Mouse (Mus musculus) inflammation-experienced regulatory T-cells, adult 6 months (primary cell): ENCODE data around the gene Hsp90aa1. TPM values are rescaled to one million over a fixed set of nuclear protein-coding genes. Genes with fewer than 3 reads are reported as not detected.
A peak's percentile ranks its signal among the peaks of the same experiment; 100 is the strongest.
"Not testable (repeated sequence)": the region's sequence is repeated elsewhere in the genome, so short reads cannot be mapped to it uniquely, and the experiment has no call there.

Experiments
- ATAC-seq: one replicate; pipeline ENCODE4 v1.8.0; 2017
- polyA plus RNA-seq, 3 experiments: library from polyadenylated mRNA; unstranded; fragments of 100-300 nt; shearing (Covaris generic); gene quantifications; one replicate each; pipeline ENCODE4 v1.2.1; 2017

Hsp90aa1 gene
- polyA plus RNA-seq, 3 experiments from 2014 or later, result 173 to 271 (median 181) TPM

GRCm38 (mm10) chr12:110698523-110699170 lies 3.9 kb downstream of the Hsp90aa1 start:
- ATAC-seq, result no peak

- ATAC-seq, result no peak
These were observed 4.4 kb downstream of the Hsp90aa1 start for GRCm38 (mm10) chr12:110698080-110698479.

DNA sequence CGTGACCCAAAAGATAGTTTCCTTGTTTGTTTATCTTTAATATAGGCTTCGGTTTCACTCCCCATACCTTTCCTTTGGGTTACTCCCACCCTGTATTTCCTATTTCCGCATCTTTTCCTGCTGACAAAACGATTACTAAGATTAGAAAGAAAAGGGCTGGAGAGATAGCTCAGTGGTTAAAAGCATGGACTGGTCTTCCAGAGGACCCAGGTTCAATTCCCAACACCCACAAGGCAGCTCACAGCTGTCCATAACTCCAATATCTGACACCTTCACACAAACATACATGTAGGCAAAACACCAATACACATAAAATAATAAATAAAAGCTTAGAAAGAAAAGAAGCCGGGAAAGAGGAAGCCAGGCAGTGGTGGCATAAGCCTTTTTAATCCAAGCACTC lies 5.1 kb downstream of the Hsp90aa1 start:
- no peak for ATAC-seq

- no peak for ATAC-seq
These were observed 5.5 kb downstream of the Hsp90aa1 start for GRCm38 (mm10) chr12:110696975-110697400.

DNA sequence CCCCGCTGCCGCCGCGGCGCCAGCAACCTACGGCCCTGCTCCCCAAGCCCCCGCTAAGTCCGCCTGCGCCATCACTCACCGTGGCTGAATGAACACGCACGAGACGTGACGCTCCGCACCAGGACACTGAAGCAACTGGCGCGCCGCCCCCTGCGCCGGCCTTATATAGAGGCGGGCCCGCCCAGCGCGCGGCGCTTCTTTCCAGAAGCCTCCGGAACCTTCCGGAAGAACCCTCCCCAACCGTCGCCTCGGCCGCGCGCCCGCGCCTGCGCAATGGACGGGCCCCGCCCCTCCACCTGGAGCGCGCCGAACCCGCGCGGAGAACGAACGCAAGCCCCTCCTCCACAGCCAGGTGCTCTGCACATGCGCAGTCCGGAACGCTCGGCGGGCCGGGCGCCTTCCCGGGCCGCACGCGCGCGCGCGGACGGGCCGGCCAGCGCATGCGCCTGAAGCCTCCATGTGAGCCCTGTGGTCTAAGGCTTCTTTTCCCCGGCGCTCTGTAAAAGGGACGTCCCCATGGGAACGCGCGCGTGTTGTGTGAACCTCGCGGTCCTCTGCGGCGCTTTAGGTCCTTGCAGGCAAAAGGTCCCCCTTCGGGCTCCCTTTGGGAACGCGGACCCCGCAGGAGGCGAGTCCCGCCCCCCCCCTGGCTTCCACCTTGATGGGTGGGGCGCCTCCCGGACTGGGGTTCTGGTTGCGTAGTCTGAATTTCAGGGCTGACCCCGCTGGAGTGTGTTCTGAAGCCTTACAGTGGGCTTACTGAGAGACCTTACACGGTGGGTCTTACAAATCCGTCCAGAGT lies 6.2 kb downstream of the Hsp90aa1 start:
- peak; percentile 75 for ATAC-seq

DNA sequence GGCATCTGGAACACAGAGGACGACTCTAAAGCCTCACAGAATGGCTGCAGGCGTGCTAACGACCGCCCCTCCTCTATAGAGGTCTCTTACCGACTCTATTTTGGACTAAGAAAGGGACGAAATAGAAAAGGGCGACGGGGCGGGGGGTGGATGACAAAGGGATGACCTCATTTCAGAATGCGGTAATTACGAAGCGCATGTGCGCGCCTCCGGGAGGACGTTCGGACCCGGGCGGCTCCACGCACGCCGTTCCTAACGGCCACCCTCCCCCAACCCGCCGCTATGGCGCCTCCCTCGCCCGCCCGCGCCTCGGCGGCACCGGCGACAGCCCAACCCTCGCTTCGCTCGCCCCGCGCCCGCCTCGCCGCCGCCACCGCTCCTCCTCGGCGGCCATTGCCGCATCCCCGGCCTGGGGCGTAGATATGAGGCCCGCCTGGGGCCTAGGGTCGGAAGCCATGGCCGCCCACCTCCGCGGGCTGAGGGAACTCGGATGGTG lies 6.8 kb downstream of the Hsp90aa1 start:
- peak; percentile 29 for ATAC-seq

DNA sequence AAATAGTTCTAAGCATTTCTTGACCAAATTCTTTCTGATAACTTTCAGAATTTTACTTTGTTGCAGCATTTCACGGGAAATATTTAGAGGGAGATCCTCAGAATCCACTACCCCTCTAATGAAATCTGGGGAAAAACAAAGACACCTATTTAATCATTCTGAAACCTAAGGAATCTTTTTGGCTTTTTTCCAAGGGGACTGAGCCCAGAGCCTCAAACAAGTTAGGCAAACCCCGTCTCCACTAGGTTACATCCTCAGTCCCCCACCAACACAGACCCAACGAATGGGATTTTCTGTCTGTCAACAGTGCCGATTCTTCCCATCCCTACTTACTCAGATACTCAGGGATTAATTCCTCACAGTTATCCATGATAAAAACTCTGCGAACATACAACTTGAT lies 9.2 kb downstream of the Hsp90aa1 start:
- ATAC-seq, result not testable (repeated sequence)

DNA sequence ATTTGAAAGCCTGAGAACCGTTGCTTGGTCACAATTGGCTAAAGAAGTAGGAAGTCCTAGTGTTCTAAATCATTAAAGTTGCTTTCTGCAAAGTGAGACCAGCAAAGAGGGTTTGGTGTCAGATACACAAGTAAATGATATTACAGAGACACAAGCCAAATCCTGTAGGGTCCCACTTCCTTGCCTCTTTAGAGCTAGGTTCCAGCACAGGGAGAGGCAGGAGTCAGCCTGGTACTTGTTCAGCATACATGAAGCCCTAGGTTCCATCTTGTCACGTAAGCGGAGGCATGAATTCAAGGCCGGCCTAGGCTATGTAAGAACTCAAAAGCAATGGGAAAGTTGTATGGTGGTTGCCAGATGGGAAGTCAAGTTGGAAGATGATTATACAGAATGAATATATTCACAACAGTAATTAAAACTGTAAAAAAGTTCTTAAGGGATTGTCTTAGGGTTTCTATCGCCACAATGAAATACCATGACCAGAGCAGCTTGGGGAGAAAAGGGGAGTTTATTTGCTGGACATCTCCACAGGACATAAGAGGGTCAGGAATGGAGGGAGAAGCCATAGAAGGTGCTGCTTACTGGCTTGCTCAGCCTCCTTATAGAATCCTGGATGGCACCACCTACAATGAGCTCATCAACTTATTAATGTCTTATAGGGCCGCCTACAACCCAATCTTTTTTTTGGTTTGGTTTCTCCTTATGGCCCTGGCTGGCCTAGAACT lies 12.4 kb downstream of the Hsp90aa1 start:
- ATAC-seq, result no peak

GRCm38 (mm10) chr12:110688921-110689320 lies 13.6 kb downstream of the Hsp90aa1 start:
- ATAC-seq, result not testable (repeated sequence)

DNA sequence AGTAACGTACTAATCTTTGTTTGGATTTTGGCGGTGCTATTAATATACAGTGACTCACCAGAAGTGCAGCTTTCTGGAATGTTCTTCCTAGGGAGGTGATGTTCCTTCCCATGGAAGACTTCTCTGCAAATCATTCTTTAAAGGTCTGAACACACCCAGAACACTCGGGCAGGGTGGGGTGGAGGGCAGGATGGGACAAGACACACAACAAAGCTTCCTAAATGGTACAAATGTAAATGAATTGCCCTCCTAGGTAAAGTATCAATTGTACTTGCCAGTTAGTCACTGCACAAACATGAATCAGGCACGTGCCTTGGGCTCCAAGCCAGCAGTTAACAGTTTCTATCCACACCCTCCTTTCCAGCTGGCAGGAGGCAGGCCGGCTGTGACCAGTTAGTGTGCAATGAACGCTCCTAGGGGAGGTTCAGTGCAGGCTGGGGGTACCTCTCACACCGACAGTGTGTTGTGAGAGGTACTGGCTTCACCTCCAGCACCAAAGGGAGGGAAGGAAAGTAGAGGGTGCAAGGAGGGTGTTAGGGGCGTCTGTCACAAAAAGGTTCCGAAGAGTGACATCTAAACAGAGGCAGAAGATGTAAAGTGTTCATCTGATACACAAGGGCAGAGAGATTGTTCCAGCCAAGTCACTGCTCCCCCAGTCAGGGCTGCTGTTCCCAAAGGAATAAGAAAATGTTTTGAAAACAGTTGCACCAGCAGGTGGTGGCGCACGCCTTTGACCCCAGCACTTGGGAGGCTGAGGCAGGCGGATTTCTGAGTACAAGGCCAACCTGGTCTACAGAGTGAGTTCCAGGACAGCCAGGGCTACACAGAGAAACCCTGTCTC lies 14.4 kb downstream of the Hsp90aa1 start:
- no peak for ATAC-seq

DNA sequence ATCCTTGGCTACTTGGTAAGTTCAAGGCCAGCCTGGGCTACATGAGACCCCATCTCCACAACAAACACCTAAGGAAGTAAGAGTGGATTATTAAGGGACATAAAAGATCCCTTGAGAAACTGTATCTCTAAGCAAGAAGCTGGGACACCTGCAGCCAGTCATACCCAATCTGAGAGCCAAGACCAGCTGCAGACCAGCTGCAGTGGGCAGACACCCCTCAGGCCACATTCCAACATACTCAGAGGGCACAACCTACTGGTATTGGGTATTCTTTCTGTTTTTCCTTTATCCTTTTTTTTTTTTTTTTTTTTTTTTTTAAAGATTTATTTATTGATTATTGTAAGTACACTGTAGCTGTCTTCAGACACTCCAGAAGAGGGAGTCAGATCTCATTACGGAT lies 18.9 kb downstream of the Hsp90aa1 start:
- ATAC-seq, result no peak

GRCm38 (mm10) chr12:110682561-110683299 lies 19.8 kb downstream of the Hsp90aa1 start, which contains the start of gene 1700001K19Rik:
Gene 1700001K19Rik (minus strand): TSS chr12:110682619.
- ATAC-seq, result no peak

DNA sequence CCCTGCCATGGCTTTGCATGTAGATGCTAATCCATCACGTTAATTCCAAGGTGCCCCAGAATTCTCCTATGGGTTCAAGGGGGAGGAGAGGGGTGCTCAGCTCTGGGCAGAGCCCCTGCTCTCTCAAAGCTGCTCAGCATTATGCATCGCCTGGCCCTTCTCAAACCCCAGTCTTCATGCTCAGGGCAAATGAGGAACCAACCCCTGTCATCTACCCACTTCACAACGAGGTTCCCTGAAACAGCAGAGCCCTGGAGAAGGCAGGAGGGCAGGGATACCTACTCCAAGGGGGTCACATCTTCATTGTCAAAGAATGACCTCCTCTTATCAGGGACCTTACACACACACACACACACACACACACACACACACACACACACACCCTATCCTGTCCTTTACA lies 20.6 kb downstream of the Hsp90aa1 start:
- no peak for ATAC-seq

GRCm38 (mm10) chr12:110681191-110681590 lies 21.3 kb downstream of the Hsp90aa1 start:
- no peak for ATAC-seq

GRCm38 (mm10) chr12:110674243-110674642 lies 28.3 kb downstream of the Hsp90aa1 start:
- no peak for ATAC-seq

DNA sequence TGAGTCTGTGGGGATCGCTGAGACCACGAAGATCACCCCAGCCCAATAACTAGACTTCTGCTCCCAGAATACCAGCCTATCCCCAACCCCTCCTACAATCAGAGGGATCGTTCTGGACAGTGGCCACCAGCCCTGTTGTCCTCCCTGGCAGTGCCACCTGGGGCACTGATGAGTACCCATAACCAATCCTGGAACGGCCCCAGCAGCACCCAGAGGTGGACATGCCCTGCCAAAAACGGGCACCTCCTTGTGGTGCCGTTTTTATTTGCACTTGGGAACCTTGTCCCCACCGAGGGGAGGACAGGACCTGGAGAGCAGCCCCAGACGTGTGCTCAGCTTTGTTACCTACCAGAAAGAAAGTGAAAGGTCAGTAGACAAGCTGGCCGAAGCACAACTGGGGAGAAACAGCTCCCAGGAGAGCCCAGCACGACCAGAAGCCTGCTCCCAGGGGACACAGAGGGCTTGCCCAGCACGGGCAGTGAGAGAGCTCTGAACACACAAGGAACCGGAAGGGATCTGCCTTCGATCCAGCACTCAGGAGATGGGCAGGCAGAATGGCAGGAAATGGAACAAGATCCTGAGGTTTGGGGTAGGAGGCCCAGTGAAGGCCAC lies 35.0 kb downstream of the Hsp90aa1 start:
- no peak for ATAC-seq

GRCm38 (mm10) chr12:110661746-110662145 lies 40.8 kb downstream of the Hsp90aa1 start:
- no peak for ATAC-seq

DNA sequence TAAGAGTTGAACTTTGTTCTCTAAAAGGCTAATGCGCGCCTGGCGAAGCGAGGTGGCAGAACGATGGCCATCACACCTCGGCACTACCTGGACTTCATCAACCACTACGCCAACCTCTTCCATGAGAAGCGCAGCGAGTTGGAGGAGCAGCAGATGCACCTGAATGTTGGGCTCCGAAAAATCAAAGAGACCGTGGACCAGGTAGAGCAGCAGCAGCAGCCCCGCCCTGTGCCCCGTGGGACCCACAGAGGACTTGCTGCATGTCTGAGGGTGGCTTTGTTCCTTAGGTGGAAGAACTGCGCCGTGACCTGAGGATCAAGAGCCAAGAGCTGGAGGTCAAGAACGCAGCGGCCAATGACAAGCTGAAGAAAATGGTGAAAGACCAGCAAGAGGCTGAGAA lies 51.1 kb downstream of the Hsp90aa1 start:
- no peak for ATAC-seq

- ATAC-seq, result no peak
These were observed 52.3 kb downstream of the Hsp90aa1 start for GRCm38 (mm10) chr12:110650241-110650641.
